Mouse (Mus musculus) liver, embryonic 11.5 days (tissue): ENCODE data around the gene 4930572O03Rik. TPM values are rescaled to one million over a fixed set of nuclear protein-coding genes. Genes with fewer than 3 reads are reported as not detected.
"Not testable (repeated sequence)": the region's sequence is repeated elsewhere in the genome, so short reads cannot be mapped to it uniquely, and the experiment has no call there.

ENCODE experiments used
- ATAC-seq: fragments of 200-750 bp; cut with Nextera tagmentation; replicated peaks from 2 replicates; pipeline ENCODE4 v1.8.0; 2017; ENCODE audit warnings: moderate number of reproducible peaks, mild to moderate bottlenecking, moderate TSS enrichment, moderate library complexity; ENCODE audit not compliant: low FRiP score
- DNase-seq: peaks from one replicate; pipeline ENCODE4 v3.0.0-alpha.2; 2017; ENCODE audit warnings: low spot score
- H3K27ac ChIP-seq: fragments of 300-500 bp; sonication (generic); 2 replicates; pipeline ENCODE4 v1.5.1; 2014; ENCODE audit warnings: mild to moderate bottlenecking, low read depth, low read length, control low read depth
- H3K27me3 ChIP-seq: fragments of 300-500 bp; sonication (generic); replicated peaks from 2 replicates; pipeline ENCODE4 v1.6.1; 2014; ENCODE audit warnings: low read length, mixed read lengths; ENCODE audit not compliant: control insufficient read depth, insufficient read depth
- H3K36me3 ChIP-seq: fragments of 300-500 bp; sonication (generic); 2 replicates; pipeline ENCODE4 v1.6.1; 2014; ENCODE audit warnings: mild to moderate bottlenecking, low read length, moderate library complexity, mixed read lengths; ENCODE audit not compliant: control insufficient read depth, insufficient read depth
- H3K4me1 ChIP-seq: fragments of 300-500 bp; sonication (generic); replicated peaks from 2 replicates; pipeline ENCODE4 v1.6.1; 2014; ENCODE audit warnings: low read length, mixed read lengths; ENCODE audit not compliant: control insufficient read depth, insufficient read depth
- H3K4me2 ChIP-seq: fragments of 300-500 bp; sonication (generic); 2 replicates; pipeline ENCODE4 v1.6.1; 2014; ENCODE audit warnings: mild to moderate bottlenecking, control low read depth, moderate library complexity
- H3K4me3 ChIP-seq: fragments of 300-500 bp; sonication (generic); 2 replicates; pipeline ENCODE4 v1.5.1; 2014; ENCODE audit warnings: low read depth, low read length, control low read depth
- H3K9ac ChIP-seq: fragments of 300-500 bp; sonication (generic); 2 replicates; pipeline ENCODE4 v1.6.1; 2014; ENCODE audit warnings: low read depth, low read length, control low read depth
- H3K9me3 ChIP-seq: fragments of 300-500 bp; sonication (generic); 2 replicates; pipeline ENCODE4 v1.6.1; 2016; ENCODE audit warnings: low read length, inconsistent platforms, mixed read lengths; ENCODE audit not compliant: control insufficient read depth
- WGBS: fragments of 180-500 bp; shearing (Covaris S2); extraction: QIAGEN DNeasy Blood & Tissue Kit; methylation state at CpG from one replicate; pipeline ENCODE4 v1.1.7; 2014; 5-methylcytosine and 5-hydroxymethylcytosine counted together
- polyA plus RNA-seq: library from polyadenylated mRNA; unstranded; fragments of >200 nt; fragmentation: Nextera tagmentation; extraction: Ambion mirVana; gene quantifications from 2 replicates; pipeline ENCODE4 v1.2.1, GENCODE M21; 2014

4930572O03Rik gene
- polyA plus RNA-seq, result not detected in 2 replicates

DNA sequence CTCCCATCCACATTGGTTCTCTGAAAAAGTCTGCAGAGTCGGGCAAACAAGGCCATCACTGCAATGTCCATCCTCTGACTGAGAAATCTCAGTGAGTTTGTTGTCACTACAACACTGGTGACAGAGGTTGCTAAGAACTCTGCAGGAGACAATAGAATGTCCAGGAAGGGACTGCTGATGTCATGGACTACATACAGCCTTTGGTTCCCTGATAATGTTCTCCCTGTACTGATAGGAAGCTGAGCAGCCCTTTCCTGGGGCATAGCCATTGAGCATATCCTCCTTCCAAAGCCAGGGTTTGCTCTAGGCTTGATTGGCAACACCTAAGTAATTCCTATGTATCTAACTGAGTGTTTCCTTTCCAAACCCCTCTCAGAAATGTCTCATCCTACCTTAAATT lies at the start of gene 4930572O03Rik:
4930572O03Rik (minus strand) TSS at position 101 of the 400 bp plus-strand sequence.
- WGBS, result 65% methylated on average over 1 of the region's 1 CpGs
- ATAC-seq, H3K9ac ChIP-seq, H3K4me1 ChIP-seq, H3K9me3 ChIP-seq, DNase-seq, H3K27me3 ChIP-seq, H3K4me2 ChIP-seq, H3K4me3 ChIP-seq, H3K27ac ChIP-seq, H3K36me3 ChIP-seq: not testable (repeated sequence)

DNA sequence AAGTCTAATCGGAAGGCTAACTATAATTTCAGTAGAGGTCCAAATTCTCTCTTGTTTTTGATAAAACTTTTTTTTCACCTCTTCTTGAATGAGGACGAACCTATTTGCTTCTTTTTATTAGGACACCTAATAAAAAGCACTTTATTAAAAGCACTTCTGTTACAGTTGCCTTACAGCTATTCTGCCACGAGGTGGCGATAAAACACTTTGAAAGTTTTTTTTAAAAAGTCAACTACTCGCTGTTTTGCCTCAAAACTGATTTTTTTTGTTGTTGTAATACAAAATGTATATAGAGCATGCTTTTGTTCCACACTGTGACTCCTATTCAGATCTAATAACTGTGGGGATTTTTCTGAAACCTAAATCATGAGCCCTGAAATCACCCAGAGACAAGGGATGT lies 46.0 kb upstream of the 4930572O03Rik start:
- not testable (repeated sequence) for H3K9ac ChIP-seq, H3K27ac ChIP-seq, DNase-seq, H3K36me3 ChIP-seq, H3K27me3 ChIP-seq, ATAC-seq, H3K4me2 ChIP-seq, H3K4me3 ChIP-seq, H3K9me3 ChIP-seq, H3K4me1 ChIP-seq
- WGBS, result 20% methylated on average over 5 of the region's 5 CpGs

DNA sequence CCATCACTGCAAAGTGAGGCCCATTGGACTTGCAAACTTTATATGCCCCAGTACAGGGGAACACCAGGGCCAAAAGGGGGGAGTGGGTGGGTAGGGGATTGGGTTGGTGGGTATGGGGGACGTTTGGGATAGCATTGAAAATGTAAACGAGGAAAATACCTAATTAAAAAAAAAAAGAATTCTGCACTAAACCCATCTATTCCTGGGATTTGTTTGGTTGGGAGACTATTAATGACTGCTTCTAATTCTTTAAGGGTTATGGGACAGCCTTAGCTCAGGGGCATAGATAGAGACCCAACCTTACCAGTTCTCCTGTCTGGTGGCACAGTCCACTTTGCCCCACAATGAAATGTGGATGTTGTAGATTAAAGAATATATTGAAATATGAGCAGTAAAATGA lies 40.9 kb upstream of the 4930572O03Rik start:
- DNase-seq, result not testable (repeated sequence)

DNA sequence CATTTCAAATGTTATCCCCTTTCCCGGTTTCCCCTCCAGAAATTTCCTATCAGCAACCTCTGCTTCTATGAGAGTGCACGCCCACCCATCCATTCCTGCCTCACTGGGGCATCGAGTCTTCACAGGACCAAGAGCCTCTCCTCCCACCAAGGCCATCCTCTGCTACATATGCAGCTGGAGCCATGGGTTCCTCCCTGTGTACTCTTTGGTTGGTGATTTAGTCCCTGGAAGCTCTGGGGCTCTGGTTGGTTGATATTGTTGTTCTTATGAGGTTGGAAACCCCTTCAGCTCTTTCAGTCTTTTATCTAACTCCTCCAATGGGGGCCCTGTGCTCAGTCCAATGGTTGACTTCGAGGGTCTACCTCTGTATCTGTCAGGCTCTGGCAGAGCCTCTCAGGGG lies 35.0 kb upstream of the 4930572O03Rik start:
- DNase-seq, H3K4me3 ChIP-seq, H3K27ac ChIP-seq, H3K9ac ChIP-seq, ATAC-seq, H3K36me3 ChIP-seq, H3K4me1 ChIP-seq, H3K4me2 ChIP-seq, H3K27me3 ChIP-seq, H3K9me3 ChIP-seq: not testable (repeated sequence)
- 73% methylated on average over 4 of the region's 4 CpGs for WGBS

More for the DNA sequence above, 40.9 kb upstream of the 4930572O03Rik start:
- not testable (repeated sequence) for H3K9me3 ChIP-seq, H3K4me3 ChIP-seq, H3K36me3 ChIP-seq, H3K27ac ChIP-seq, H3K9ac ChIP-seq, H3K27me3 ChIP-seq, H3K4me2 ChIP-seq, ATAC-seq, H3K4me1 ChIP-seq
- WGBS, result 27% methylated on average over 2 of the region's 2 CpGs

DNA sequence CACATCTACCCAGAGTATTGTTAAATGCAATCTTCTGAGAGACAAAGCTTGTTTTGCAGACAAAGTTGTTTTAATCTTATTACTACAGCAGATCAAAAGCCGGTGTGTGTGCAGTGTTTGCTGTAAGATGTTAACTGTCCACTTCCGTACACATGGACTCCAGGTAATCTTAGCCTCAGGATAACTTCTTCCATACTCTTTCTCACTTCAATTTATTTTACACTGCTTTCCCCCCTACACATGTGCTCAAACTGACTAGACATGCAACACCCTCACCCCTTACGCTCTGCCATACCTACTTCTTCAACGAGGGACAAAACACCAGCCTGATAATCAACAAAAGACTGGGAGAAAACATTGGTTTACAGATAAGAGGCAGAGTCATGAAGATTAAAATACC lies 34.0 kb upstream of the 4930572O03Rik start:
- H3K27me3 ChIP-seq, H3K9me3 ChIP-seq, H3K4me1 ChIP-seq, H3K36me3 ChIP-seq, ATAC-seq, H3K9ac ChIP-seq, H3K4me3 ChIP-seq, H3K27ac ChIP-seq, H3K4me2 ChIP-seq: not testable (repeated sequence)
- 75% methylated on average over 4 of the region's 4 CpGs for WGBS
- peak; percentile 30 for DNase-seq

DNA sequence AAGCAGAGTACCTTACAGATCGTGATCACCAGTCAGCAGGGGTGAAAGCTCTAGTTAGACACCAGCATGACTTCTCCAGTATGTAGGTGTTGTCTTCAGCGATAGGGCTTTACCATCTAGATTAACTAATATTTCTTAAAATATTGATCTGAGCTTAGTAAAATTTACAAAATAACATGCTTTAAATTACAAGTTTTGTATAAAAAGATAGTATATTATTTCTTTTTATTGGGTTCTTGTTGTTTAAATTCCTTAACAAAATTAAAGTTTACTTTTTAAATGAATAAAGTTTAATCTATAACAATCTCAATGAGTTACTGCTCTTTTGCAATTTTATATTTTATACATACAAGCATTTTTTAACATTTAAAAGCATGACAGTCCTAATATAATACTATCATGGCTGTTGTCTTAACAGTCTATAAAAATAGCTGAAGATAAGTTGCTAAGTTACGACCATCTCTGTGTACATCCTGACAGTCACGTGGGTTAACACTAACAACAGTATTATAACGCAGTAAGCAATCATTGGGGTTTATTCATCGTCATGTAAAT lies 32.9 kb upstream of the 4930572O03Rik start:
- WGBS, result 64% methylated on average over 6 of the region's 6 CpGs
- not testable (repeated sequence) for H3K9me3 ChIP-seq, H3K9ac ChIP-seq, H3K27ac ChIP-seq, H3K4me3 ChIP-seq, H3K36me3 ChIP-seq, H3K27me3 ChIP-seq, H3K4me1 ChIP-seq, H3K4me2 ChIP-seq, DNase-seq
- peak; percentile 81 for ATAC-seq

DNA sequence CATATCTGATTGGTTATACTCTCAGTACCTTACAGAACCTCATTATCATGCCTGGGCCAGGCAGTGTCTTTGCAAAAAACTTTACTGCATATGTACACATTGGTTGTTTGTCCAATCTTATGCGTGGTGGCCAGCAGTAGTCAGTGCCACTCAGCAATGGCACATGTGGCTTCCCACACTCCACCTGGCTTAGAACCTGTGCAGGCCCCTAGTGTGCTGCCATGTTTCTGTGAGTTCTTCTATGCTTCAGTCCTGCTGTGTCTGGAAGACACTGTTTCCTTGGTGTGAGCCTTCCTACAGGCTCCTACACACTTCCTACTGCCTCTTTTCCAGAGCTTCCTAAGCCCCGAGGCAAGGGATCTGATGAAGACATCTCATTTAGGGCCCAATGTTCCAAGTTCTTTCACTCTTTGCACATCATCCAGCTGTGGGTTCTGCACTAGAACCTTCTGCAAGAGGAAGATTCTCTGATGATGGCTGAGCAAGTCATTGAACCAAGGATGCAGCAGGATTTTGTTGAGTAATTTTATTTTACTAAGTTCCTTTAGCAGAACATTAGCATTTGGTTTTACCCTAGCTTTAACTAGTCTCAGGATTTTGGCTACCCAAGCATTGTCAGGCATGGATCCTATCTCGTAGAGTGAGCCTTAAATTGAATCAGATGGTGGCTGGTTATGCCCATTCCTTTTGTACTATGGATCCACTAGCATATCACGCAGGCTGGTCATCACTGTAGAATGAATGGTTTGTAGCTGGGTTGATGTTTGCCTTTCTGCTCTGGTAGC lies 32.2 kb upstream of the 4930572O03Rik start:
- 50% methylated on average over 4 of the region's 4 CpGs for WGBS
- peak; percentile 76 for ATAC-seq
- H3K4me1 ChIP-seq, H3K27me3 ChIP-seq, H3K9ac ChIP-seq, DNase-seq, H3K4me3 ChIP-seq, H3K27ac ChIP-seq, H3K4me2 ChIP-seq, H3K36me3 ChIP-seq, H3K9me3 ChIP-seq: not testable (repeated sequence)

DNA sequence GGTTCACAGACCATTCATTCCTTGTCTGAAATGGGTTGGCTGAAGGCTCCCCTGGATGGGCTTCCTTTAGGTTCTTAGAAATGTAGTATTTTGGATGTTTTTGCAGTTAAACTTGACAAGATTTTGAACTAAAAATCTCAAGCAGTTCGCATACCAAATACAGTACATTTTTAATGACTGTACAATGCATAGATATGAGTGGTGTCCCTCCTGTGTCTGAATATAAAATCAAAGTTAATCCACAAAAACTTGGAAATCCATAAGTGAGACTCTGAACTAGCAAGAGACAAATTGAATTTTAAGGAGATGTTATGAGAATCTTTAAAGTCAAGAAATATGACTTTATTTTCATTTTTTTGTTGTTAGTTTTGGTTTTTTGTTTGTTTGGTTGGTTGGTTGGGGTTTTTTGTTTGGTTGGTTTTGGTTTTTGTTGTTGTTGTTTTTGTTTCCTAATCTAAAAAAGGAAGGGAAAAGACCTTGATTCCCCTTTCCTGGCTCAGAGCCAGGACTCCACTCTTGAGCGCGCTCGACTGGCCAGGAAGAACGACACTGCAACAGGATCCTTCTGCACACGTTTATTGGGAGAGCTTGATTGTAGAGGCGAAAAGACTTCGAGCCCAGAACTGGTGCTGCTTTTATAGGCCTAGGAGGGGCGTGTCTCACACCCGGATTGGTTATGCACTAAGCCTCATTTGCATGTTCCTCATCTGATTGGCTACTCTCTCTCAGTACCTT lies 24.6 kb upstream of the 4930572O03Rik start:
- H3K9ac ChIP-seq, H3K4me1 ChIP-seq, H3K4me3 ChIP-seq, H3K27ac ChIP-seq, DNase-seq, H3K4me2 ChIP-seq, H3K9me3 ChIP-seq, H3K36me3 ChIP-seq, H3K27me3 ChIP-seq: not testable (repeated sequence)
- WGBS, result 78% methylated on average over 7 of the region's 10 CpGs
- peak; percentile 60; the same call in 1 of the 2 replicates for ATAC-seq
